Mouse (Mus musculus) liver, adult 2 months (tissue): Measurements from ENCODE around the gene Evi5.

Experiments used
- CTCF ChIP-seq: fragments of 200-500 bp; IDR thresholded peaks from 2 replicates; pipeline ENCODE4 v1.5.1; 2011; ENCODE audit warnings: low read depth, low read length, control low read depth
- POLR2A ChIP-seq: fragments of 200-500 bp; IDR thresholded peaks from 2 replicates; pipeline ENCODE4 v1.6.1; 2011; ENCODE audit warnings: low read length, control low read depth; ENCODE audit not compliant: insufficient read depth; ENCODE audit errors: extremely low read depth

DNA sequence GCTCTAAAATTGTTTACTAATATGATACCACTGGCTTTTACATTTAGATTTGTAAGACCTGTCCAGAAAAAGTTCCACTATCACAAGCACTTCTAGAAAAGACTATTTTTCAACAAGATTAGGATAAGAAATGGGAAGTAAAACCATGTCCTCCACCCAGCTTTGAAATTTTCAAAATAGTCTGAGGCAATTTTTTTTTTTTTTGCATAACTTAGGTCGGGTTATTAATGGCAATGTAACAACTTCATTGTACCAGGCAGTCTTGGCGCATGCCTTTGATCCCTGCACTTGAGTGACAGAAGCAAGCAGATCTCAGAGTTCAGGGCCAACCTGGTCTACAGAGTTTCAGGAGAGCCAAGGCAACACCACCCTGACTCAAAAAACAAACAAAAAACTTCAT is 5.2 kb downstream of the Evi5 start:
- TF ChIP-seq CTCF: no peak
- TF ChIP-seq POLR2A: no peak
